Mouse (Mus musculus) heart, postnatal 4 days (tissue): ENCODE measurements around the gene Grk6. TPM values are rescaled to one million over a fixed set of nuclear protein-coding genes. Genes with fewer than 3 reads are reported as not detected.

Experiments used
- DNase-seq: peaks from one replicate; pipeline ENCODE4 v3.0.0; 2021
- total RNA-seq, 2 experiments: library from RNA; stranded (reverse); gene quantifications; 2 replicates each; pipeline ENCODE4 v1.2.3; 2021

Grk6 gene
- total RNA-seq, 2 experiments from 2014 or later: 29.9 to 31.1 TPM

DNA sequence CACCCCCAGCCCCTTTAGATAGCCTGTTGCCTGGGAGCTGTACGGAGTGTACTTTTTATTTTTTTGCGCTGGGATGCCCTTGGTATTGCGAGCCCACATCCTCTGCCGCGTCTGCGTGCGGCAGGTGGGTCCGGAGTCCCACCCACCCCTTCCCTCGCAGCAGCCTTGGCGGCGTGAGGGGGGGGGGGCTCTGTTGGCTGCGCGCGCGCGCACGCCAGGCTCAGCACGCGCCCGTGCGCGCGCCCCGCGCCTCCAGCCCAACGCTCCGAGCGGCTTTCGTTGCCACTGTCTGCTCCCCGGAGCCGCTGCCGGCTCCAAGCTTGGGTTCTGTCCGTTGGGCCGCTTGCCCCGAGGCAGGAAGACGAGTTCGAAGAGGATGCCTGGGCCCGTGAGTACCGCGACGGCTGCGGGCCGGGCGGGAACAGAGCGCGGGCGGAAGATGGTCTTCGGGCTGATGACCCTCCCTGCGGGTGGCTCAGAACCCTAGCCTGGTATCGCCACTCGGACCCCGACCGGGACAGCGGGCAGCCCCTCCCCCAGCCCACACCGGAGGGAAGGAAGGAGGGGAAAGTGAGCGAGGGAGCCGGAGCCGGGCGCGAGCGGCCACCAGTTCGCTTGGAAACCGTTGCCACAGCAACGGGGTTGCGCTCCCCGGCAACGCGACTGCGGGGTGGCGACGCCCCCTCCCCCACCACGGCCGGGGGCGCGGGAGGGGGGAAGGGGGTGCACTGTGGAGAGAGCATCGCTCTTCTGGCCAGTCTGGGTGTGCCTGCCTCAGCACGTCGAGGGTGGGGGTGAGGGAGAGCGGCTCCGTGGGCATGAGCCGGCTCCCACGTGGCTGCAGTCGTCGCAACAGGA lies 19.4 kb downstream of the Grk6 start, which contains the start of gene Prr7:
Prr7 (plus strand) TSS at position 241 of the 858 bp plus-strand sequence.
- peak; percentile 54 for DNase-seq

DNA sequence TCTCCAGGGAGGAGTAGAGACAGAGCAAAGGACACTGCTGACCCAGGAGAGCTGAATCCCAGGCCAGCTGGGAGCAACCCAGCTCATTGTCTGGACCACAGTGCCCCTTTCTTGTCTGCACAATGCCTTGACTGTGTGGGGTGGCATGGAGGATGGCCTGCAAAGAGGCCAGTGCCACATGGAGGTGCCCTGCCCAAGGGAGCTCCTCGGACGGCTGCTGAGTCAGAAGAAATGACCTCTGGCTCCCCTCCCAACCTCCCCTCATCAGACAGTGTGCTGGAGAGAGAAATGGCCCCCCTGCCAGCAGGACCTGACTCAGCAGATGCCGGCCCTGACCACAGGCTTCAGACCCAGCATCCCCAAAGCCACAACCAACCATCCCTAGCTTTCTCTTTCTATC lies 20.3 kb downstream of the Grk6 start:
- DNase-seq: no peak

DNA sequence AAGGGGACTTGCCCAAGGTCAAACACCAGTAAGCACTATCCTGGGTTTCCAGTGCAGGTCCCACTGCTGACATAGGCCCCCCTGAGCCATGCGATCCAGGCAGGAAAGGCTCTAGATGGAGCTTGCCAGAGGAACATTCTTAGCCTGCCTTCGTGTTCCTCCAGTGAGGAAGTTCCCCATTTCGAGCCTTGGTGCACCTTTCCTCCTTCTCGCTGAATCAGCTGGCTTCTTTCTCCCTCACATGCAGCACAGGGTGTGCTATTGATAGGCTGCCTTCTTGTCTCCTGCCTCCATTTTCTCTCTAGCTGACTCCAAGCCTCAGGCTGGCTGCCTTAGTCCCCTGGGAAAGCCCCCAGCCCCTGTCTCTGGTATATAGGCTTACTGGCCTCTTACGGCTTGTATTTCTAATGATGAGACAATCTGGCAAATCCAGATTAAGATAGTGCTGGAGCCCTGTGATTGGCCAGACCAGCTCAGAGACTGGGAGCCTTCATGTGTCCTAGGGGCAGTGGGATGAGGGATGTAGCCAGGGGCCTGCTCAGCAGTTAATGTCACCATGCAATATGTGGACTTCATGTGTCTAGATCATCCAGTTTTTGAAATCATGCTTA lies 21.1 kb downstream of the Grk6 start:
- no peak for DNase-seq

DNA sequence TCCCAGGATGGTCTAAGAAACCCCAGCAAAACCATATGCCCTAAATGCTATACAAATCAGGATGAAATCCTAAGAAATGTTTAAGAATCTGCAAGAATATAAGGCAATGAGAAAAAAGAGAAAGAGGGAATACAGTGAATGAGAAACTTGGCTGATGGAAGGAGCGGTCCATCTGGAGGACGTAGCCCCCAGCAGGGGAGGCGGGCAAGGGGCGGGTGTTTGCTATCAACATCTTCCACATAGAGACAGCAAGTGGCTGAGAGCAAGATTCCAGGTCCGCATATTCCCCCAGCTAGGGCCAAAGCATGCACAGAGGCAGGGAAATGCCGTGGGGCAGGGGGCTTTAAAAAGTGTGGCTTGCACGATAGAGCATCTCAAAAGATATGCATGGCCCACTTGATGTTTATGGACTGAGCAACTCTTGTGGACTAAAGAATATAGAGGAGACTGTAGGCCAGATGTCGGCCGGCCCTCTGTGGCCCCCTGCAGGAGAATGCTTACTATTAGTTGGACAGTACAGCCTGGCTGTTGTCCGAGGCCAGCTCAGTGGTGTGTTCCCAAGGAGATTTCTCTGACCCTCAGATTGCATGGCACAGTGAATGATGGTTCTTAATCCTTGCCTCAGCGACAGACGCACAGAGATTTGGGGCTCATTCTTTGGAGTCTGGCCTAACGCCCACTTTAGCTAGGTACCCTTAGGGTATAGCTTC lies 24.1 kb downstream of the Grk6 start:
- DNase-seq: peak; percentile 77

DNA sequence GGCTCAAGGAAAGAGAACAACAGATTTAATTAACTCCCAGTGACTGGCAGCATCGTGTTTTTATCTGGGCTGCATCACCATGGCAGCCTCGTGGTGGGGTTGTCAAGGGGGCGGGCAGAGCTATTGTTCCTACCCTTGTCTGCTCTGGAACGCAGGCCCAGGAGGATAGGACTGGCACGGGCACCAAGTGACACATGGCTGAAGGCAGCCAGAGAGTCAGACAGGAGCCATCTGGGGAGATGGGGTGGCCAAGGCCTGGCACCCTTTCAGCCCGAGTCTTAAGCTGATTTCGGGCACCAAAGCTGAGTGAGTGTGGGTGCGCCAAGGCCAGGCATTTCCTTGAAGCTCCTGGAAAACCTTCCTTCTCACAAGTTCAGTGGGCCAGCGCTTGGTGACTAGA lies 25.5 kb downstream of the Grk6 start:
- no peak for DNase-seq

DNA sequence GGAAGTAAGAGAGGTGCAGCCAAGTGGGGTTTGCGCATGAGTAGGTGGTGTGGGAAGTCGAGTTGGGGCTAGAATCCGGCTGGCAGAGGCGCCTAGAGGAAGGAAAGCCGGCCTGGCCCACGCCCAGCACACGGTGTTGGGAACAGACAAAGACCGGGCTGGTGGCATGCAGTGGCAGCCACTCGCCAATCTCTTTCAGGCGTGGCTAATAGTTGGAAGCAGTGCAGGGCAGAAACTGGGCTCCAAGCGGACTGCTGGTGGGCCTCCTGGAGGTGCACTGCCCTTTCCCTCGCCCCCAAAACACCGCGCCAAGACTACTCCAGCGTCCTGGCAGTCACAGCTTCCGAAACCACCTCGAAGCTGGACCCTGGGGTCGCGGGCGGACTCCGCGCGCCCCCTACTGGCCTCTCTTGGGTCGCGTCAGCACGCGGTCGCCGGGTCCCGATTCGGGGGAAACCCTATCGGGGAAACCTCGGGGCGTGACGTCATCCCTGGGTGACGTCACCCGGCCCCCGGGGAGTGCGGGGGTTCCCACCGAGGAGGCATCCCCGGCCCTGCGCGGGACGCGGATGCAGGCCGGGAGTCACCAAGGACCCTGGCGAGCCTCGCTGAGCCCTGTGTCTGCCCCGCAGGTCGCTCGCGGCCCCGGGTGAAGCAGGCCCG lies 26.4 kb downstream of the Grk6 start:
- DNase-seq: peak; percentile 93

DNA sequence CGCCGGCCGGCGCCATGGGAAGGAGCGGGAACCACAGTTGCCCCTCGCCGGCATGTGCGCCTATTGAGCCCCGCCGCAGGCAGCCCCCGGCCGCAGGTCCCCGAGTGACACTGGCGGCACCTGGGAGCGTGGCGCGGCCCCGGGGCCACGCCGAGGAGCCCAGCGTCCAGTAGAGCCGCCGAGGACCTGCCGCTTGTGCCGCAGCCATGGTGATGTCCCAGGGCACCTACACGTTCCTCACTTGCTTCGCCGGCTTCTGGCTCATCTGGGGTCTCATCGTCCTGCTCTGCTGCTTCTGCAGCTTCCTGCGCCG lies 26.9 kb downstream of the Grk6 start:
- DNase-seq: no peak

DNA sequence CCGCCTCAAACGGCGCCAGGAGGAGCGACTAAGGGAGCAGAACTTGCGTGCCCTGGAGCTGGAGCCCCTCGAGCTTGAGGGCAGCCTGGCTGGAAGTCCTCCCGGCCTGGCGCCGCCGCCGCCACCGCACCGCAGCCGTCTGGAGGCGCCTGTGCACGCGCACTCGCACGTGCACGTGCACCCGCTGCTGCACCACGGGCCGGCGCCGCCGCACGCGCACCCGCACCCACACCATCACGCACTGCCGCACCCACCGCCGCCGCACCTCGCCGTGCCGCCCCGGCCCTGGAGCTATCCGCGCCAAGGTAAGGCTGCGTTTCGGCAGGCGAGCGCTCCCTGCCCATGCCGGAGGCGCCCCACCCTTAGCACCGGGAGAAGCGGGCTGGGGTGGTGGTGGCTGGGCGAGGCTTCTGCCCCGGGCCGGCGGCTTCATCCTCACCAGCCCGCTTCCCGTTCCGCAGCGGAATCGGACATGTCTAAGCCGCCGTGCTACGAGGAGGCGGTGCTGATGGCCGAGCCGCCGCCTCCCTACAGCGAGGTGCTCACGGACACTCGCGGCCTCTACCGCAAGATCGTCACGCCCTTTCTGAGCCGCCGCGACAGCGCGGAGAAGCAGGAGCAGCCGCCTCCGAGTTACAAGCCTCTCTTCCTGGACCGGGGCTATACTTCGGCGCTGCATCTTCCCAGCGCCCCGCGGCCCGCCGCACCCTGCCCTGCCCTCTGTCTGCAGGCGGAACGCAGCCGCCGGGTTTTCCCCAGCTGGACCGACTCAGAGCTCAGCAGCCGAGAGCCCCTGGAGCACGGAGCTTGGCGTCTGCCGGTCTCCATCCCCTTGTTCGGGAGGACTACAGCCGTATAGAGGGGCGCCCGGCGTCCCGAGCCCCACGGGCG lies 27.5 kb downstream of the Grk6 start:
- DNase-seq: peak; percentile 65

DNA sequence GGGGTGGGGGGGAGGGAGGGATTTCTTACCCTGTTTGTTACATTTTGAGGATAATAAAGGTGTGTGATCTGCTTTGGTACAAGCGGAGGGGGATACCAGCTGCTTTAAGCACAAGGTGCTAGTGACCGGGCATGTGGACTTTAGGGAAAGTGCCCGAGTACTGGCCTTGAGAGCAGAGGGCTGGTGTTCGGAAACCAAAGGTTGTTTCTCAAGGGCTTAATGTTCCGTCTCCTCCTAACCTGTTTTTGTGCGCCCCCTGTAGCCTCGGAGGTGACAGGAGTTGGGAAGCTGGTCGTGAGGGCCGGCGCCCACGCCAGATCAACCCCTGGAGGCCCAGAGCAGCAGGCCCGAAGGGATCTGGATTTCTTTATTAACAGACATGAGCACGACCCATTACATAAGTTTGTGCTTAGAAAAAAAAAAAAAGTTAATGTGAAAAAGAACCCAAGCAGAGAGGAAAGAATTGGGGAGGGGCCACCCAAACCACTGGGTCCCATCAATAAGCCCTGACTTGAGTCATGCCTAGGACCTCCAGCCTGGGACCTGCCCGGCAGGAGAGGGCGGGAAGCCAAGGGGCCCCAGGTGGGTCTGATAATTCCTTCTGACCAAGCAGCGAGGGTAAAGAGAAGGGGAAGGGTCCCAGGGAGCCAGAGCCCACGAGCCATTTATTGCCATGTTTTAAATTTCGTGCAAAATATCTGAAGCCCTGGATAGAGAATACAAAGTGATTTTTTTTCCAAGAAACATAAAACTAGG lies 28.4 kb downstream of the Grk6 start:
- DNase-seq: no peak

DNA sequence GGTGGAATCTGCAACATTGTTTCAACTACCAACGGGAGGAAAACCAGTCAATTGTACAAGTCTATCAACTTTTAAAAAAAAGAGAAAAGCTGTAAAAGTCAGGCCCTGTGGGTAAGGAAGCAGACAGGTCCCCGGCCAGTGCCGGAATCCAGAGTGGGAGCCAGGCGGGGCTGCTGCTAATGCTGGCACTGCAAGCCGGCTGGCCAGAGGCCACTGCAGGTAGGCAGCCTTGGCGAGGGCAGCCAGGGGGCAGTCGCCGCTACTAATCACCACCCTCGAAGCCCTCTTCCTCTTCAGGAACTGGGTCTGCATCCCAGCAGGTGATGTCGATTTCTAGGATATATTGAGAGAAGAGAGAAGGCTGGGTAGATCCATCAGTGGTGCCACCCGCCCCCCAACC lies 29.1 kb downstream of the Grk6 start:
- DNase-seq: no peak

DNA sequence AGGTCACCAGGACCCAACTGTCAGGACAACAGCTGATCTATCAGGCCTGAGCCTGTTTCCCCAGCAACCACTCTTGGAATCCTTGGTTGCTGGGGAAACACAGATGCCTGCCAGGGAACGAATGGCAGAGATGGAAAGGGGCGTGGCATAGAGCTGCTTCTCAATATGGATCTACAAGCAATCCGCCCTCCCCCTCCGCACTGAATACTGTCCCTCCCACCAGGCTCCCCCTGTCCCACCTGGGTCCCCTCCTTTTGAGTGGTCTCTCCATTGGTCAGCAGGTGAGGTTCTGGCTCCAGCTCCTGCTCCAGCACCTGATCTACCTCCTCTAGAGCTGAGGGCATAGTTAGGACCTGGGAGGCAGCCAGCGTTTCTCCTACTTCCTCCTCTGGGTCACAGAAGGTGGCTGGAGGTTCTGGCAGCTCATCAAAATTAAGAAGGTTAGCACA lies 29.8 kb downstream of the Grk6 start:
- DNase-seq: no peak

DNA sequence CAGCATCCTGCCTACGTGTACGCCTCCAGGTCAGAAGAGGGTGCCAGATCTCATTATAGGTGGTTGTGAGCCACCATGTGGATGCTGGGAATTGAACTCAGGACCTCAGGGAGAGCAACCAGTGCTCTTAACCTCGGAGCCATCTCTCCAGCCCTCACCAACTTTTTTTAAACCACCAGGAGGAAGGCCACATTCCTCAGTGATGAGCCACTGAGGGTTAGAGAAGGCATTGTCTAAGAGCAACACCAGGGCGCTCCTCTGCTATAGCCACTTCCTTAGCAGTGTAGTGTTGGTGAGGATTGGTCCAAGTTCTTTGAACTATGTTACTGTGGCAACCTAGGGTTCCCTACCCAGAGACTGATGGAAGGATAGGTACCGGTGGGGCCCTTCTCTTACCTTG lies 30.9 kb downstream of the Grk6 start:
- no peak for DNase-seq

DNA sequence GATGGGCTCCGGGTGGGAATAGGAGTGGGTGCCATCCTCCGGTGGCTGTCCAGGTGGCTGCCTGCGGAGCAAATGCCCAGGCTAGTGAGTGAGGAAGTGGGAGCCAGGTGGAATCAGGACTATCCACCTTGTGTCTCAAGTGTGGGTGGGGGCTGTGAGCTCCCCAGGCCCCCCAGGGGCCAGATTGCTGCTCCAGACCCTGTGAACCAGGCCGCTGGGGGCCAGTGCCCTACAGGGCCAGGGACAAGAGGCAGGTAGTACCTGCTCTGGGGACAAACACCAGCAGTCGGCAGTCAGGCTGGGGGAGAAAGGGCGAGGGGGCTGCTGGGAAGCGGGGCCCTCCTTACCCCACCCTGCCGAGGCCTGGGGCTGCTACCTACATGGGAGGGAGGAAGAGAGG lies 31.4 kb downstream of the Grk6 start:
- DNase-seq: no peak

DNA sequence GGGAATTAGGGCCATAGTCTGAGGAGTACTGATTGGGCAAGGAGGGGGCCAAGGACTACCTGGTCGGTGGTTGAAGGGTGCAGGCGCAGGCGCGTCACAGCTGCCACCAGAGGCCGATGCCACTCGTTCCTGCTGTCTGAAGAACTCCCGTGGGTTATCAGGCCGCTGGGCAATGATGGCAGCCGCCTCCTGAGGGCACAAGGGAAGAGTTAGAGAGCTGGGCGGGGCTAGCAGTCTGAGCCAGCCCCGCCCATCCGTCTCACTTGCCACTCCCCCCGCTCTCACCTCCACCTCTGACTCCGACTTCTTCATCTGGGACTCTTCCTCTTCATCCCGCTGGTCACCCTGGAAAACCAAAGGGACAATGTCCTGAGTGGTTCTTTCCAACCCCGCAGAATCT lies 32.6 kb downstream of the Grk6 start:
- DNase-seq: no peak

DNA sequence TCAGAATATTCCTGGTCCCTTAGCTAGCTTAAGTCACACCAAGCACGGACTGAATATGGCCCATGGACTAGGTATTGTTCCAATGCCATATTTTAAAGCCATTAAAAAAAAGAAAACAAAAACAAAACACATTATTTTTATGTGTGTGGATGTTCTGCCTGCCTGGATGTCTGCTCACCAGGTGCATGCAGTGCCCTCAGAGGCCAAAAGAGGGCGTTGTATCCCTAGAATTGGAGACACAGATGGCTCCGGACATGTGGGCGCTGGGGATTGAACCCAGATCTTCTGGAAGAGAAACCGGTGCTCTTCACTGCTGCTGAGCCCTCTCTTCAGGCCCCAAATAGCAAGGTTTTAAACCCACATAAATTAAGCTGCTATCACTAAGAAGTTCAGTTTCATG lies 33.2 kb downstream of the Grk6 start:
- peak; percentile 56 for DNase-seq

DNA sequence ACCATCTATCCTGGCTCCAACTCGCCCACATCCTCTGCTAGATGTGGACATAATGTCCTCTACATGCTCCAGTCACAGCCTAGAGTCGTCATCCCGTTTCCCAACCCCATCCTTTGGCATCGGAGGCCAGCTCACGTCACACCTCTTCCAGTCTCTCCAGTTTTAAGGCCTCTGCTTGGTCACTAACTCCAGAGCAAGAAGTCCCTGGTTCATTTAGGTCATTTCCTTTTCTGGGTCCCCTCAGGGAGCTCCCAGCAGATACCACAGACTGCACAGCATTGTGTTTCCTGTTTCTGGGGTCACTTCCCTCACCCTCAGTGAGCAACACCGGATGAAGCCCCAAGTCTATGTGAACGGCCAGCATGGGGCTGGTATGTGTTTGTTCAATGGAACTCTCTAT lies 34.1 kb downstream of the Grk6 start:
- DNase-seq: peak; percentile 46

DNA sequence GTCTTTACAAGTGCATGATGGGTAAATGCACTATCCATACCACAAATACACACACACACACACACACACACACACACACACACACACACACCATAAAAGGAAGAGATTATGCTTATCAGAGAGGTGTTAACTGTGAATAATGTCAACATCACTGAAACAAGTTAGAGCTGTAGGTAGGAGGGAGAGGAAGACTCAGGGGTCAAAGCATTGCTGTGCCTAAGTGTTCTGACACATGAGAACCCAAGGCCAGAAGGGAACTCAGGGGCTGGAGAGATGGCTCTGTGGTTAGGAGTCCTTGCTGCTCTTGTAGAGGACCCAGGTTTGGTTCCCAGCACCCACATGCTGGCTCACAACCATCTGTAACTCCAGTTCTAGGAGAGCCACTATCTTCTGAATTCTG lies 35.1 kb downstream of the Grk6 start:
- no peak for DNase-seq

DNA sequence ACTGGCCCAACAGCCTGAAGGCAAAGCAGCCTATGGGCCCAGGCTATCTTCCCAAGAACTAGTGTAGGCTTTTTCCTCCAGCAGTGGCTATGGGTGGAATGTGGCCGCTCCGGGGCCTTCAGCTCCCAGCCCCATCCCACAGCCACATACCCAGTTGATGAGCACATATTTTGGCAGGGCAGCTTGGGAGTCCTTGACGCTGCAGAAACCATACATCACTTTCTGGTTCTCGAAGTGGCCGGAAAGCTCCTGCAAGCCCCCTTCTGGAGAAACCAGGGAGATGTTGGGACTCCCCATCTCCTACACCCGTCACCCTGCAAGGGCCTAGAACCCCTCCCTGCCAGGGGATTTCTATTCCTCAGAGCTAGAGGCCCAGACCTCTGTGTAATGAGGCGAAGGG lies 37.7 kb downstream of the Grk6 start:
- peak; percentile 66 for DNase-seq

DNA sequence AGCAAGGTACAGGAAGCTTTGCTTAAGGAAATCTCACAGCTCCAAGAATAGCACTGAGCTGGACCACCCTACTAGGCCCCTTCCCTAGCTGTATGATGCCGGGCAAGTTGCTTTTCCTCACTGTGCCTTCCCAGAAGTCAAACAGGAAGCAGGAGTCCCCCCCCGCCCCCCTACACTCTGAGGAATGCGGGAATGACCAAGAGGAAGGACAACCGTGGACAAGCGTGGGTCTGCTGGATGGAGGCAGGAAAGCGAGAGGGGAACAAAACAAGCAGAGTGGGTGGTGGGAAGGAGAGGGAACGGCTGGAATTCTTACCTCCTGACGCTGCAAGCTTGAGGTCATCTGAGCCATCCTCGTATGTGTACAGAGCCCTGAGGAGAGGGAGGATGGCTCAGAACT lies 38.2 kb downstream of the Grk6 start:
- no peak for DNase-seq

DNA sequence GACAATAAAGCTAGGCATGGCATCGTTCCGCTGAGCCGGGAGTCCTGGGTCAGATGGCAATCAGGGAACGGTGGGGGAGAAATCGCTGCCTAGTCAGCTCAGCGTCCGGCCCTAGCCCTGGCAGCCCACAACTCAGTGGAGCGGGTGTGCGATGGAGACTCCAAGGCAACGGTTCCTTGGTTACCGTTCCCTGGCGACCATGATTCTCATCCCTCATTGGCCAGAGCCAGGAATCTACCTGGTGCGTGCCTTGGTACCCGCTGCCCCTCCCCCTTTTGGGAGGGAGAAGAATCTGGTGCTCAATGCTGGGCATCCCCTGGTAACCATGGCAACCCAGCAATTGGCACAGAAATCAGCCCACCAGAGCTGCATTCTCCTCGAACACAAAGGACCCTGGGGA lies 38.7 kb downstream of the Grk6 start:
- no peak for DNase-seq

DNA sequence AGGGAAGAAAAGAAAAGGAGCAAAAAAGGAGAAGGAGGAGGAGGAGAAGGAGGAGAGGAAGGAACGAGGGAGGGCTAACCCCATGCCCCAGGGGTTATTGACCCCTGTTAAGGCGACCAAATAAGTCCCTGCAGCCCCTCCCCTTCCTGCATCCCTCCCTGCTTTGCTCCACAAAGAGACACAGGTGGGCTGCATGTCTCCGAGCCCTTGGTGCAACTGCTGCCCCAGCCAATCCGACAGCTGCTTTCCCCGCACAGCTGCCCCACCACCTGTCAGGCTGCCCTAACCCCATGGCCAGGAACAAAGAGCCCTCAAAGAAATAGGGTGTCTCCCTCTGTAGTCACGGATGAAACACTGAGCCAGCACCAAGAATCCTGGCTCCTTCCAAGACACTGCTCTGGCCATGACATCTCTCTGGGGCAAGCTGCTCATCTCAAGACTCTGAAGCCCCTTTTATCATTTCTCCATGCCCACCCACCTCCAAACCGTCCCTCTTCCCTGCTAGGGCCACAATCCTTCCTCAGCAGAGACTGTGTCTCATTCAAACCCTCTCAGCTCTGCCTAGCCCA lies 39.7 kb downstream of the Grk6 start:
- DNase-seq: no peak
